Mouse (Mus musculus) brain, embryonic 14.5 days (tissue): Measurements from ENCODE around the gene Nle1.

Experiments used
- CTCF ChIP-seq: fragments of 200-500 bp; IDR thresholded peaks from 2 replicates; pipeline ENCODE4 v1.5.1; 2012; ENCODE audit warnings: inconsistent platforms, mild to moderate bottlenecking, moderate library complexity, borderline replicate concordance; ENCODE audit not compliant: insufficient read depth, insufficient read length; ENCODE audit errors: extremely low read depth
- POLR2A ChIP-seq: fragments of 200-500 bp; IDR thresholded peaks from 2 replicates; pipeline ENCODE4 v1.6.1; 2012; ENCODE audit warnings: mild to moderate bottlenecking, inconsistent platforms, borderline replicate concordance; ENCODE audit not compliant: poor library complexity, insufficient read depth, insufficient read length, severe bottlenecking; ENCODE audit errors: extremely low read depth

- TF ChIP-seq CTCF = no peak
- TF ChIP-seq POLR2A = no peak
Measured at GRCm38 (mm10) chr11:82883180-82883579, 25.0 kb downstream of the Nle1 start.
